Mouse (Mus musculus) adrenal gland, adult (tissue): Measurements from ENCODE around the gene Igdcc3.

ENCODE experiments used
- DNase-seq, 2 experiments: peaks; one replicate each; pipeline ENCODE4 v3.0.0; 2022 to 2023; ENCODE audit warnings: low spot score in 1 of 2; ENCODE audit not compliant: inconsistent age in 2 of 2

The Igdcc3 gene

DNA sequence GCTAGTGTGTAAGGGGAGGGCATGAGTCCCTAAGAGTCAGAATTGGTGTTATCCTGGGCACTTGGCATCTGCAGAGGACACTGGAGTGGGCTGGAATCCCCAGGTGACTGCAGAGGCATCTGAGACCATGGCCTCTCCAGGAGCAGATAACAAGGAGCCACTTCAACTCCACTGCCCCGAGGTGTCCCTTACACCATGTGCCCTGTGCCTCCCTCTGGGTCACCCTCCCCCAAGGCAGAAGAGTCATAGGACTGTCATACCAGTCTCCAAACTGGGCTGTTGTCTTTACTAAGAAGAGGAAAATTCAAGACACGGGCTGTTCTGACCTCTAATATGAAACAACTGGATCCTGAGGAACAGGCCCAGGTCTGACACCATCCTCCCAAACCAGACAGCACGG, 93.7 kb downstream of the Igdcc3 start:
- no peak for DNase-seq
